Mouse (Mus musculus): ENCODE results near the gene Kcnh6. TPM values are rescaled to one million over a fixed set of nuclear protein-coding genes. Genes with fewer than 3 reads are reported as not detected.

Kcnh6 gene
- polyA plus RNA-seq, 1 experiment from 2014 or later = 0.39 TPM

GRCm38 (mm10) chr11:105969516-105969915 is 38.4 kb upstream of the Kcnh6 start:
- Histone ChIP-seq H3K27ac (ENCODE audit: low read depth) (no peak overlapping the region), H3K36me3 (ENCODE audit: insufficient read depth) (no peaks in the 10 kb centered on the region), H3K27me3 (ENCODE audit: insufficient read depth, low read length) (peaks cover 30% of the 10 kb centered on the region), H3K9me3 (ENCODE audit: low read depth, low read length) (no peaks in the 10 kb centered on the region), H3K9ac (no peak overlapping the region), H3K4me1 (ENCODE audit: insufficient read depth) (no peaks in the 10 kb centered on the region; the same call in 1 of the 2 replicates), H3K4me2 (no peak overlapping the region), H3K4me3 (ENCODE audit: low read depth, low read length) (no peak overlapping the region)
- peak; percentile 59 for TF ChIP-seq CTCF (IDR thresholded peaks at IDR 0.05; ENCODE audit: low read depth)
- DNase-seq (peak; percentile 55), ATAC-seq (ENCODE audit: insufficient read depth) (no peak)
- 28% methylated on average over 1 of the region's 1 CpGs for WGBS

- H3K9ac ChIP-seq = no peak overlapping the region
- H3K27me3 ChIP-seq (ENCODE audit: insufficient read depth, low read length) = no peaks in the 10 kb centered on the region
- 85% methylated on average over 6 of the region's 6 CpGs for WGBS
- H3K4me3 ChIP-seq (ENCODE audit: low read depth, low read length) = no peak overlapping the region
- ATAC-seq (ENCODE audit: insufficient read depth) (no peak), DNase-seq (no peak)
- H3K4me1 ChIP-seq (ENCODE audit: insufficient read depth) = no peaks in the 10 kb centered on the region
- H3K9me3 ChIP-seq (ENCODE audit: low read depth, low read length) = no peaks in the 10 kb centered on the region
- no peak overlapping the region for H3K27ac ChIP-seq (ENCODE audit: low read depth)
- H3K4me2 ChIP-seq = no peak overlapping the region
- no peaks in the 10 kb centered on the region for H3K36me3 ChIP-seq (ENCODE audit: insufficient read depth)
- TF ChIP-seq CTCF (IDR thresholded peaks at IDR 0.05; ENCODE audit: low read depth) = no peak
These were observed 33.3 kb upstream of the Kcnh6 start for GRCm38 (mm10) chr11:105974593-105974992.

GRCm38 (mm10) chr11:105975050-105975449 is 32.9 kb upstream of the Kcnh6 start:
- no peaks in the 10 kb centered on the region for H3K27me3 ChIP-seq (ENCODE audit: insufficient read depth, low read length)
- H3K27ac ChIP-seq (ENCODE audit: low read depth) = no peak overlapping the region
- 64% methylated on average over 3 of the region's 3 CpGs for WGBS
- no peak for TF ChIP-seq CTCF (IDR thresholded peaks at IDR 0.05; ENCODE audit: low read depth)
- H3K4me3 ChIP-seq (ENCODE audit: low read depth, low read length) = no peak overlapping the region
- H3K4me1 ChIP-seq (ENCODE audit: insufficient read depth) = no peaks in the 10 kb centered on the region
- no peaks in the 10 kb centered on the region for H3K9me3 ChIP-seq (ENCODE audit: low read depth, low read length)
- no peak overlapping the region for H3K4me2 ChIP-seq
- no peak for DNase-seq
- ATAC-seq (ENCODE audit: insufficient read depth) = no peak
- no peaks in the 10 kb centered on the region for H3K36me3 ChIP-seq (ENCODE audit: insufficient read depth)
- no peak overlapping the region for H3K9ac ChIP-seq

GRCm38 (mm10) chr11:105975636-105976035 is 32.3 kb upstream of the Kcnh6 start:
- no peak for DNase-seq
- H3K4me2 ChIP-seq = no peak overlapping the region
- no peak for ATAC-seq (ENCODE audit: insufficient read depth)
- no peaks in the 10 kb centered on the region for H3K9me3 ChIP-seq (ENCODE audit: low read depth, low read length)
- H3K4me1 ChIP-seq (ENCODE audit: insufficient read depth) = no peaks in the 10 kb centered on the region
- TF ChIP-seq CTCF (IDR thresholded peaks at IDR 0.05; ENCODE audit: low read depth) = no peak
- WGBS = 88% methylated on average over 5 of the region's 5 CpGs
- no peaks in the 10 kb centered on the region for H3K27me3 ChIP-seq (ENCODE audit: insufficient read depth, low read length)
- H3K4me3 ChIP-seq (ENCODE audit: low read depth, low read length) = no peak overlapping the region
- no peak overlapping the region for H3K27ac ChIP-seq (ENCODE audit: low read depth)
- H3K9ac ChIP-seq = no peak overlapping the region
- no peaks in the 10 kb centered on the region for H3K36me3 ChIP-seq (ENCODE audit: insufficient read depth)

- H3K4me3 ChIP-seq (ENCODE audit: low read depth, low read length) = no peak overlapping the region
- no peaks in the 10 kb centered on the region for H3K4me1 ChIP-seq (ENCODE audit: insufficient read depth)
- no peaks in the 10 kb centered on the region for H3K36me3 ChIP-seq (ENCODE audit: insufficient read depth)
- no peak for DNase-seq
- H3K9ac ChIP-seq = no peak overlapping the region
- H3K27me3 ChIP-seq (ENCODE audit: insufficient read depth, low read length) = no peaks in the 10 kb centered on the region
- no peaks in the 10 kb centered on the region for H3K9me3 ChIP-seq (ENCODE audit: low read depth, low read length)
- no peak for TF ChIP-seq CTCF (IDR thresholded peaks at IDR 0.05; ENCODE audit: low read depth)
- H3K27ac ChIP-seq (ENCODE audit: low read depth) = no peak overlapping the region
- no peak overlapping the region for H3K4me2 ChIP-seq
- 76% methylated on average over 2 of the region's 2 CpGs for WGBS
- ATAC-seq (ENCODE audit: insufficient read depth) = no peak
These were observed 29.7 kb upstream of the Kcnh6 start for GRCm38 (mm10) chr11:105978232-105978631.

GRCm38 (mm10) chr11:105978634-105979033 is 29.3 kb upstream of the Kcnh6 start:
- DNase-seq = no peak
- no peaks in the 10 kb centered on the region for H3K36me3 ChIP-seq (ENCODE audit: insufficient read depth)
- H3K27ac ChIP-seq (ENCODE audit: low read depth) = no peak overlapping the region
- H3K4me2 ChIP-seq = no peak overlapping the region
- 65% methylated on average over 5 of the region's 5 CpGs for WGBS
- no peaks in the 10 kb centered on the region for H3K4me1 ChIP-seq (ENCODE audit: insufficient read depth)
- no peaks in the 10 kb centered on the region for H3K9me3 ChIP-seq (ENCODE audit: low read depth, low read length)
- no peaks in the 10 kb centered on the region for H3K27me3 ChIP-seq (ENCODE audit: insufficient read depth, low read length)
- no peak for TF ChIP-seq CTCF (IDR thresholded peaks at IDR 0.05; ENCODE audit: low read depth)
- H3K4me3 ChIP-seq (ENCODE audit: low read depth, low read length) = no peak overlapping the region
- no peak overlapping the region for H3K9ac ChIP-seq
- no peak for ATAC-seq (ENCODE audit: insufficient read depth)

GRCm38 (mm10) chr11:105984452-105984851 is 23.5 kb upstream of the Kcnh6 start:
- Histone ChIP-seq H3K4me2 (no peak overlapping the region), H3K4me1 (ENCODE audit: insufficient read depth) (no peaks in the 10 kb centered on the region), H3K27ac (ENCODE audit: low read depth) (no peak overlapping the region), H3K9me3 (ENCODE audit: low read depth, low read length) (no peaks in the 10 kb centered on the region), H3K9ac (no peak overlapping the region), H3K27me3 (ENCODE audit: insufficient read depth, low read length) (no peaks in the 10 kb centered on the region), H3K4me3 (ENCODE audit: low read depth, low read length) (no peak overlapping the region), H3K36me3 (ENCODE audit: insufficient read depth) (no peaks in the 10 kb centered on the region)
- WGBS = 69% methylated on average over 4 of the region's 4 CpGs
- TF ChIP-seq CTCF (IDR thresholded peaks at IDR 0.05; ENCODE audit: low read depth) = no peak
- no peak for DNase-seq
- no peak for ATAC-seq (ENCODE audit: insufficient read depth)

- Histone ChIP-seq H3K36me3 (ENCODE audit: insufficient read depth) (no peaks in the 10 kb centered on the region), H3K4me1 (ENCODE audit: insufficient read depth) (no peaks in the 10 kb centered on the region), H3K9ac (no peak overlapping the region), H3K4me2 (no peak overlapping the region), H3K27me3 (ENCODE audit: insufficient read depth, low read length) (no peaks in the 10 kb centered on the region), H3K9me3 (ENCODE audit: low read depth, low read length) (no peaks in the 10 kb centered on the region), H3K27ac (ENCODE audit: low read depth) (no peak overlapping the region), H3K4me3 (ENCODE audit: low read depth, low read length) (no peak overlapping the region)
- no peak for TF ChIP-seq CTCF (IDR thresholded peaks at IDR 0.05; ENCODE audit: low read depth)
- no peak for ATAC-seq (ENCODE audit: insufficient read depth)
- no peak for DNase-seq
- WGBS = 49% methylated on average over 6 of the region's 6 CpGs
These were observed 20.5 kb upstream of the Kcnh6 start for GRCm38 (mm10) chr11:105987446-105987845.

Measured in lung, embryonic 14.5 days (tissue).